Mouse (Mus musculus) hindlimb bud, embryonic 11.5 days (tissue): ENCODE data around the gene Clptm1l.

Experiments used
- DNase-seq: peaks from one replicate; pipeline ENCODE4 v3.0.0-alpha.2; 2012; ENCODE audit warnings: low read depth, low spot score; ENCODE audit errors: extremely low spot score

Gene Clptm1l

DNA sequence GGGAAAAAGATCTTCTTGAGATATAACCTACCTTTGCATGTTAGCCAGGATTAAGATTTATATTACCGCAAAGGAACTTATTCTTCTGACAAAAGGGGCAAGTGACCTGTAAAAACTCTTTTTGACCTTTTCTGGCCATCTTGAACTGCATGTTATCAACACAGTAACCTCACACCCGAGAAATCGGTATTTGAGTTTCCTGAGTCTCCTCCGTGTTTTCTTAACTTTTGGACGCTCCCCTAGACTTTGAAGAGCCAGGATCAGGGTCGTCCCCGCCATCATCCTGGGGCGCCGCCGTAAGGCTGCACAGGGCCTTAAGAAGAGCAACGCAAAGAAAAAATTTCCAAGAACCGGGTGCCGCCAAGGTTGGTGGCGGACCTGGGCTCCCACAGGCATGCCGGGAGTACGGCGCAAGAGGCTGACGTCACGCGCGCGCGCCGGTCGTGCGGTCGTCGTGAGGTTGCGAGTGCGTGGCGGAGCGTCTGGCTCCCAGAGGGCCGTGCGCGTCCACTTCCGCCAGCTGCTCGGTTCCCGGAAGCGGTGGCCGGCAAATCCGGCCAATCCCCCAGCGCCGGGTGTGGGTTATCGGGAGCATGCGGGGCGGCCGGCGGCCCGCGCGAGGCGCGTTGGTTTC lies at the start of gene Clptm1l:
TSS of gene Clptm1l (plus strand) at position 485 of the 634 bp plus-strand sequence.
- DNase-seq = peak; percentile 67

DNA sequence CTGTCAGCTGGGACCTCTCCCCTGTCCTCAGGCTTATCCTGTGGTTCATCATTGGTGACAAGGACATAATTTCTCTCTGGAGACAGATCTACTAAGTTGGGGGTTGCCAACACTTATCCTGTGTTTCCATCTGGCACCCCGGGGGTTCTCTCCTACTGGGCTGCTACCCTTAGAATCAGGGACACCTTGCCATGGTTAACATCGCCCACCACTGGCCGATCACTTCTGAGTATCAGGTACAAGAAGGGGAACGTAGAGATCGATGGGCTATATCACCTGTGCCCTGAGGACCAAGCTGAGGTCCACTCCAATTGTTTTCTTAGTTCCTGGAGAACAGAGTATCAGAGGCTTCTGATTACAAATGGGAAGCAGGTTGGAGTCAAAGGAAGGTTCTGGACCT lies 39.6 kb upstream of the Clptm1l start:
- no peak for DNase-seq

DNA sequence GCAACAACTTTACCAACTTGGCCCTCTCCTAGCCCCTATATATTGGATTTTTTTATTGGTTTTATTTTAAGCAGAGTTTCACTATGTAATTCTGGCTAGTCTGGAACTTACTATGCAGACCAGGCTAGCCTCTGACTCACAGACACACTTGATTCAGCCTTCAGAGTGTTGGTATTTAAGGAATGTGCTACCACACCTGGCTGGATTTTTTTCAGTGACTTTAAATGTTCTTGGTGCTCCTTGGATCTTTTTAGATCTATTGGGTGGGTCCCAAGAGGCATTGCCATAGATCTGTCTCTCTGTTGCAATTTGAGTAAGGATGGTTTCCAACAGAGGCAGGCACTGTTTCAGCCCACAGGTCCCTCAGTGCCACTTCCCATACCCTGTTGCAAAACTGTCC lies 28.8 kb upstream of the Clptm1l start:
- no peak for DNase-seq

DNA sequence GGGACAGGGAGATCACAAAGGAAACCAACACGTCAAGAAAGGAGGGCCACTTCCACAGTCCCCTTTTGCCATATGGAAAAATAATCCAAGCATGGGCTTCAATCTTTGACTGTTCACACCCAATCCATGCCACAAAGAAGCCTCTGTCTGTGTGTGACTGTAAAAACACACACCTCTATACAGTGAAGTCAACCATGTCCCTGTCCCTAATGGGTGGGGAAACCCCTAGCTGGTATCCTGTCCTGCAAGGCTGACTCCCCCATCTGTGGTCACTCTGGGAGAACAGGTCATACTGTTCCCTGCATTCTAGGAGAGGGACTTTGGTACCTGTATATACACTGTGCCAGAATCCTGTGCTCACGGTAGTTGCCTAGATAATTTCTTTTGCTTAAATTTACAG lies 26.5 kb upstream of the Clptm1l start:
- DNase-seq = no peak

DNA sequence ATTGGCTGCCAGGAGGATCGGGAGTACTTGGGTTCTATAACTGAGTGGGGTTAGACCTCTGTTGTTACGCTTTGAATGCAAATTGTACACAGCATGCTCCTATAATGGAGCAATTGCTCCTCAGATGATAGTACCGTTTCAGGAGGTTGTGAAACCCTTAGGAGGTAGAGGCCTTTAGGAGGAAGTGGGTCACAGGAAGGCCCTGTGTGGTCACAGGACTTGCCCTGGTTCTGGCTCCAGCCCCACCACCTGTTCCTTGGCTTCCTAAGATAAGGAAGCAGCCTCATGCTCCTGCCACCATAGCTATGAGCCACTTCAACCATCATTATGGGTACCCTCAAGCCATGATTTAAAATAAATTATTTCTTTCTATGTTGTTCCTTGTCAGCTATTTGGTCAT lies 12.3 kb upstream of the Clptm1l start:
- DNase-seq = no peak

DNA sequence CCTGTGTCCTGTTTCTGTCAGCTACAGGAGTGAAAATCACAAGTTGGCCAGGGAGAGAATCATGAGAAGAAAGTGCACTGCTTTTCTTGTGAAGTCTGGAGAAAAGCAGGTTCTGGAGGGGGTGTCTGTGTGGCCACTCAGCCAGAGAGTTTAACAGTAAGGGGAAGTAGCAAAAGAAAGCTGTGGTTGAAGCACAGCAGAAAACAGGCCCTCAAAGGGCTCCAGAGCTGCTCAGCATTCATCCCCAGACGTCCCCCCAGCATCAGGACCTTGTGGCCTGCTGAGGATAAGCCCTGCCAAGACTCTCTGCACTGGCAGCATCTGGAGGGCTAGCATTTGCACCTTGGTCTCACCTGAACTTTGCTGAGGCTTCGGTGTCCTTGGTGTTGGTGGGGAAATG lies 11.3 kb upstream of the Clptm1l start:
- DNase-seq = no peak

DNA sequence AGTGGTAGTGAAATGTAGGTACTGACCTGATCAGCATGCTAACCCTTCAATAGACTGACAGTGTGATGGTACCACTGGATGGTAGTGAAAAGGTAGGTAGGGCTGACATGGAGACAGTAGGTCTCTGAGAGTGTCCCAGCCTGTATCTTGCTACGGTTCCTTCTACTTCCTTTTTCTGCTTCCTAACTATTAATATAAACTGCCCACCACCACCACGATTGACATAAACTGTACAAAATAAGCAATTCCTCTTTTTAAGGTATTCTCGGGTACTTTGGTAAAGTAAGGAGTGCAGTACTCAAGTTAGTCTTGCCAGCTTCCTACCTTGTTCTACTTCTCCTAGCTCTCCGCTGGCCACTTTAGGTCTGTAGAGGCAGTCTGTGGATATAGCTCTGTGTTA lies 7.5 kb upstream of the Clptm1l start:
- no peak for DNase-seq

DNA sequence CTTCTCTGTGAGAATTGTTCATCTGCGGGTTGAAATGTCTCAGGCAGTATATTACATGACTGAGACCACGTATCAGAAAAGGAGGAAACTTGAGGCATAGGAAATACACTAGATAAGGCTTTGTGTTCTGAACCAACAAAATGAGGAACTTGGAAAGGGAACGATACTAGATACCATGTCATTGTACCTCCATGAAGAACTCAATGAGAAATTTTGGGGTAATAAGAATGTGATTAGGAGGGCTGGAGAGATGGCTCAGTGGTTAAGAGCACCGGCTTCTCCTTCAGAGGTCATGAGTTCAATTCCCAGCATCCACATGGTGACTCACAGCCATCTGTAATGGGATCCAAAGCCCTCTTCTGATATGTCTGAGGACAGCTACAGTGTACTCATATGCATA lies 3.6 kb upstream of the Clptm1l start:
- no peak for DNase-seq

DNA sequence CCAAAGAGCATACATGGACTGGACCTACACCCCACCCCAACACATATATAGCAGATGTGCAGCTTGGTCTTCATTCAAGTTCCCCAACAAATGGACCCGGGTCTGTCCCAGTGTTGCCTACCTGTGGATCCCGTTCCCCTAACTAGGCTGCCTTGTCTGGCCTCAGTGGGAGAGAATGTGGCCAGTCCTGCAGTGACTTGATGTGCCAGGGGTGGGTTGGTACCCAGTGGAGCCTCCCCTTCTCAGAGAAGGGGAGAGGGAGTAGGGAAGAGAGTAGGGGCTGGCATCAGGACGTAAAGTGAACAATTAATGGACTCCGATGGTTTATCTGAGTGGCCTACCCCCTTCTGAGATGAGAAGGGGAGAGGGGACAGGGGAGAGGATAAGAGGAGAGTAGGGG lies 760 bp upstream of the Clptm1l start:
- DNase-seq = no peak

DNA sequence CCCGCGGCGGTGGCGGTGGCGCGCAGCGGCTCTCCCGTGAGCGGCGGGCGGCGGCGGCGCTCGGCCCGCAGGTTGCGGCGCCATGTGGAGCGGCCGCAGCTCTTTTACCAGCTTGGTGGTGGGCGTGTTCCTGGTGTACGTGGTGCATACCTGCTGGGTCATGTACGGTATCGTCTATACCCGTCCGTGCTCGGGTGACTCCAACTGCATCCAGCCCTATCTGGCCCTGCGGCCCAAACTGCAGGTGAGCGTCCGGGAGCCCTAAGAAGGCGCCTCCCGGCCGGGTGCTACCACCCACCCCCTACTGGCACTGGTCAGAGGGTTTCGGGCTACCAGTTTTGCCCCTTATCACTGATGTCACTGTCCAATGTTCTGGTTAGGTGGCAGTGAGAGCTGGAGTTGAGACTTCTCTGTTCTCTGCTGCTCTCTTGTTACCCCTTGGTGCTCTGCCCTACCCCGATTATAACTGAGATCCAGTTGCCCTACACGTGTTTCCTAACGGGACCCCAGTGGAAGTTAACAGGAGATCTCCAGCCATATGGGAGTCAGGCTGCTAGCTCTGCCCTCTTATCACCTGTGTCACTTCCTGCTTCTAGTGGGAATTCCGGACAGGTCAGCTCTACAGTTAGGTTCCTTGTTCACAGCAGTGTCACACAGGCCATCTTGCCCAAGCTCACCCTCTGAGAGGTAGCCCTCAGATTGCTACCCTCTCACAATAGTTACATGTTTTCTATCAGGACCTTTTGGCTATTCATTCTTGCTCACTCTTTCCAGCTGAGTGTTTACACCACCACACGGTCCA lies 551 bp downstream of the Clptm1l start:
- DNase-seq = no peak

DNA sequence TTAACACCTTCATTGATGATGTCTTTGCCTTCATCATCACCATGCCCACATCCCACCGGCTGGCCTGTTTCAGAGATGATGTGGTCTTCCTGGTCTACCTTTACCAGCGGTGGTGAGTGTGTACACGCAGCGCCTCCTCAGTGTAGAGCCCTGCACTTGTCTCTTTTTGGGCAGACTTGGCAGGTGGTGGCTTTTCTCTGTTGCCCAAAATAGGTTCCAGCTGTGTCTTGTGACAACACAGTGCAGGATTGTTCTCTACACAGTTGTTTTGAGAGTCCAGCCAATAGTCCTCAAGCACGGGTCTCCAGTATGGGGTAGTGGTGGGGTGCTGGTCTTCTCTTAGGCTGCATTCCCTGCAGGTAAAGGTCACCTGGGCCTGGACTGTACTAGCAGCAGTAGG lies 14.6 kb downstream of the Clptm1l start:
- no peak for DNase-seq

DNA sequence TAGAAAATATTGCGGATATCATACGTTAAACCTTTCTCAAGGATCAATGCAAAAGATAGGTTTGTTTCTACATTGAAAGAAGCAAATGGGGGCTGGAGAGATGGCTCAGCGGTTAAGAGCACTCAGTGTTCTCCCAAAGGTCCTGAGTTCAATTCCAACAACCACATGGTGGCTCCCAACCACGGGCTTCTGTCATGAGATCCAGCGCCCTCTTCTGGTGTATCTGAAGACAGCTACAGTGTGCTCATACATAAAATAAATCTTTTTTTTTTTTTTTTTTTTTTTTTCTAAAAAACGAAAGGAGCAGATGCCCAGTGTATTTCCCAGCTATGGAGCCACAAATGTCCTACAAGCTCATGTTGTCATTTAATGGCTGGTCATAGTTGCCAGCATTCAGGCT lies 16.8 kb downstream of the Clptm1l start:
- no peak for DNase-seq

DNA sequence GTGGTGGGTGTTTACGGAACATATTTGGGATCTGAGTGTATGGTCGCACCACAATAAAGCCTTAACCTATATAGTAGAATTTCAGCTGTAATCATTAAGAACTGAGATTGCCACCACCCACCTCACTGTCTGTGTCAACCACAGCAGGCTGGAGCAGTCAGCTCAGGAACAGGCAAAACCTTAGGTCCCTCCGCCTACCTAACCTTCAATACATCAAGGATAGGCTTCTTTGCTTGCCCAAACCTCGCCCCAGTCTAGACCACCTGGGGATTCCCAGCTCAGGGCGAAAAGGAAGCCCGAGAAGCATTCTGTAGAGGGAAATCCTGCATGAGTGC lies 22.6 kb downstream of the Clptm1l start:
- DNase-seq = no peak

DNA sequence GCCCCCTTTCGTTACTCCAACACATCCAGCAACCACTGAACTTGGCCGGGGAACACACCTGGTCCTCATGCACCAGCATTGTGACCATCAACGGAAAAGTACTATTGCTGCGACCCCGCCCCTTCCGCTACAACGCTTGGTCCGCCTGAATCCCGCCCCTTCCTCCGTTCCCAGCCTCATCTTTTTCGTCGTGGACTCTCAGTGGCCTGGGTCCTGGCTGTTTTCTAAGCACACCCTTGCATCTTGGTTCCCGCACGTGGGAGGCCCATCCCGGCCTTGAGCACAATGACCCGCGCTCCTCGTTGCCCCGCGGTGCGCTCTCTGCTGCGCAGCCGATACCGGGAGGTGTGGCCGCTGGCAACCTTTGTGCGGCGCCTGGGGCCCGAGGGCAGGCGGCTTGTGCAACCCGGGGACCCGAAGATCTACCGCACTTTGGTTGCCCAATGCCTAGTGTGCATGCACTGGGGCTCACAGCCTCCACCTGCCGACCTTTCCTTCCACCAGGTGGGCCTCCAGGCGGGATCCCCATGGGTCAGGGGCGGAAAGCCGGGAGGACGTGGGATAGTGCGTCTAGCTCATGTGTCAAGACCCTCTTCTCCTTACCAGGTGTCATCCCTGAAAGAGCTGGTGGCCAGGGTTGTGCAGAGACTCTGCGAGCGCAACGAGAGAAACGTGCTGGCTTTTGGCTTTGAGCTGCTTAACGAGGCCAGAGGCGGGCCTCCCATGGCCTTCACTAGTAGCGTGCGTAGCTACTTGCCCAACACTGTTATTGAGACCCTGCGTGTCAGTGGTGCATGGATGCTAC lies 23.1 kb downstream of the Clptm1l start, which contains the start of gene Tert:
TSS of gene Tert (plus strand) at position 167 of the 805 bp plus-strand sequence.
- DNase-seq = peak; percentile 30

DNA sequence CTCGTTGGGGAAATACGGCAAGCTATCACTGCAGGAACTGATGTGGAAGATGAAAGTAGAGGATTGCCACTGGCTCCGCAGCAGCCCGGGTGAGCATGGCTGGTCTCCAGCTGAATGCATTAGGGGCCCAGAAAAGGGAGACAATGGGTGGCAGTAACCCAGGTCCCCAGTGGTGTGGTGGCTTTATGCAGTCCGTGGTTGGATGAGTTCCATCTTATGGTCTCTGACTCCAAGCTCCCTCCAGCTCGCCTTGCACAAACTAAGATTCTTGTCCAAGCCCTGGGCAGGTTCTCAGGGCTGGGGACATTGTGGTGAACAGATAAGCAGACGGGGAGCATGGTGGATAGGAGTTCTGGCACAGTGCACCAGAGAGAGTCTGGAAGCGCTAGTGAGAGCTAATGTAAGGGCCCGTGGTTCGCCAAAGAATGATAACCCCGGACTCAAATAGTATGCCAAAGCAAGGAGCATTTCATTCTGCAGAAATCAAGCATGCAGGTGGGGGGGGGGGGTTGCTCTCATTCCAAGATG lies 24.8 kb downstream of the Clptm1l start:
- DNase-seq = no peak

DNA sequence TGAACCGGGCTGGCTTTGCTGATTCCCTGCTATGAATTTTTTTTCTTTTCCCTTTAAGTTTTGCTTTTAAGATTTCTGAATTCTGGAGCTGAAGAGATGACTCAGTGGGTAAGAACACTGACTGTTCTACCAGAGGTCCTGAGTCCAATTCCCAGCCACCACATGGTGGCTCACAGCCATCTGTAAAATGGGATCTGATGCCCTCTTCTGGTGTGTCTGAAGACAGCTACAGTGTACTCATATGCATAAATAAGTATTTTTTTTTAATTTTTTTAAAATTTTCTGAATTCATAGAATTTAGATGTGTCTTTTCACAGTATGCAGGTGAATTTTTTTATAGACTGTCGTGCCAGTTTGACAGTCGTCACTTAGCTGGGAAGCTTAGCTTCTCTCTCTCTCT lies 28.0 kb downstream of the Clptm1l start:
- DNase-seq = no peak

DNA sequence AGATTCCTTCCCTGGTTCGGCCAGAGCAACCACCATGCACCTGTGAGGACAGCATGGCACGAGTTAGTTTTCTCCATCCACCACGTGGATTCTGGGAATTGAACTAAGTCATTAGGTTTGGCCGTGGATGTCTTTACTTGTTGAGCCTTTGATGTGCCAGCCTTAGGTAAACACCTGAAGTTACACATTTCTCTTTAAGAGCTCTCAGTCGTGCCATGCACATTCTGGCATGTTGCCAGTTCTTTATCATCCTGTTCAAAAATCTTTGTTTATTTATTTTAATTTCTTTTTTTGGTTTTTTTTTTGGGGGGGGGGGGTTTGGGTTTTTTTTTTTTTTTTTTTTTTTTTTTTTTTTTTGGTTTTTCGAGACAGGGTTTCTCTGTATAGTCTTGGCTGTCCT lies 34.0 kb downstream of the Clptm1l start:
- no peak for DNase-seq

DNA sequence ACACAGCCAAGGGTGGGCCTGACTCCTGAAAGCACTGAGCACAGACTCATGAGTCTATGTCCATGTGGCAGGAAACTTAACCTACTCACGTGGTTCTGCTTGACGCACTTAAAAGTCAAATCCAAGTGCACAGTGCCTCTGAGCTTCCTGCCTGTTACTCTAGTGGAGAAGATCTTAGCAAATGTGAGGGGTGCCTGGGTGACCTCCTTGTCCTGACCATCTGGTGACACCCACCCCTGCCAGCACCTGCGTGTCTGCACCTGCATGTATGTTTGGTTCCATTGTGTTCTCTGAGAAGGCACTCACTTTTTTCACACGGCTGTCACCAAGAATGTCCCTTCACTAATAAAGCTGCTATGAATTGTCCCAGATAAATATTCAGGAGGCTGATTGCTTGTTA lies 37.5 kb downstream of the Clptm1l start:
- DNase-seq = no peak

DNA sequence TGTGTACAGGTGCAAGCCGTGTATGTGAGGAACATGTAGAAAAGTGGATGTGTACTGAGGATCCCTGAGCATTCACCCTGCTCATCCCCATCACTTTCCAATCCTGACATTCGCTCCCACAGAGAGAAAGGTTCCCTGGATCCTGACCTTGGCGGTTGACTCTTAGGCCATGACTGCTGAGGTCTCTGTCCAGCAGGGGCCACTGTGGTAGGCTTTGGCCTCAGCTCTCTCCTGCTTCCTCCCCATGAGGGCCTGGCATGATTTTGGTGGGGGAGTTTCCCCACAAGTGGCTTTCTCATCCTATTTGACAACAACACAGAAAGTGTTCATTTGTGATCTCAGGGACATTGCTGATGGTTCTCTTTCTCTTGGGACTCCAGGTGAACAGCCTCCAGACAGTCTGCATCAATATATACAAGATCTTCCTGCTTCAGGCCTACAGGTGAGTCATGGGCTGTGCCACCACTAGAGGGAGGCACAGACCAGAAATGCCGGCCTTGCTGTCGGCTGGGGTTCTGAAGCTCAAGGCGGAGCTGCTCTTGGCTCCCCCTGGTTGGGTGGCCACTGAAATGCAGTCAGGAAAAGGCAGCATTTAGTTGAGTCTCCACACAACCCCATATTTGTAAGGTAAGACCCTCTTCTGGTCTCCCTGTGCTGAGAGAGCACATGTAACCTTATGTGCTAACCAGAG lies 42.7 kb downstream of the Clptm1l start:
- no peak for DNase-seq

DNA sequence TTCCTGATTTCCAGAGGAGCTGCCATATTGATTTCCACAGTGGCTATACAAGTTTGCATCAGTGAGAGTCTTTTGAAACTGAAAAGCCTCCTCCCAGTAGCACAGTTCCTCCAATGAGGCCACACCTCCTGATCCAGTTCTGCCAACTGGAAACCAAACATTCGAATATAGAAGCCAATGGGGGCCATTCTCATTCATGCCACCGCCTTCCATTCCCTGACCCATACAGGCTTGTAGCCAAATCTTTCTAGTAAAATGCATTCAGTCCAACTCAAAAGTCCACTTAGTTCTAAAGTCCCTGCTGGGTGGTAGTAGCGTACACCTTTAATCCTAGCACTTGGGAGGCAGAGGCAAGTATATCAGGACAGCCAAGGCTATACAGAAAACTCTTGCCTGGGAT lies 49.5 kb downstream of the Clptm1l start:
- no peak for DNase-seq

DNA sequence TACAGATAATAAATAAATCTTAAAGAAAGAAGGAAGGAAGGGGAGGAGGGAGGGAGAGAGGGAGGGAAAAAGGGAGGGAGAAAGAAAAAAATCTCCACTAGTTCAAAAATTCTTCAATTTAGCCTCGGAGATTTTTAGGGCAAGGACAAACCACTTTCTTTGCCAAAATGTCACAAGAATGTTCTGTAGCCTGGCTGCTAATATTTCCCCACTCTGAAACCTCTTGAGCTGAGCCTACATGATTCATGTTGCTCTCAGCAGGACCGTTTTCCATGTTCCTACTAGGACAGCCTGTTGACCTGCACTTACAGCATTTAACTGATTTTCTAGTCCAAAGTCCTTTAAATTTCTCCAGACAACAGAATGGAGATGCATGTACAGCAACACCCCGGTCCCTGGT lies 51.2 kb downstream of the Clptm1l start:
- no peak for DNase-seq
